Mouse (Mus musculus) macrophage (primary cell): Measurements from ENCODE around the gene Dnah5. TPM values are rescaled to one million over a fixed set of nuclear protein-coding genes. Genes with fewer than 3 reads are reported as not detected.

Experiments
- H3K27ac ChIP-seq: fragments of 350-480 bp; formaldehyde crosslinking; 2 replicates; pipeline ENCODE4 v1.9.0; 2021
- H3K36me3 ChIP-seq: fragments of 350-480 bp; formaldehyde crosslinking; 2 replicates; pipeline ENCODE4 v1.9.0; 2021; ENCODE audit errors: inconsistent target
- H3K4me3 ChIP-seq: fragments of 350-480 bp; formaldehyde crosslinking; 2 replicates; pipeline ENCODE4 v1.9.0; 2021; ENCODE audit errors: inconsistent target
- H3K79me2 ChIP-seq: fragments of 350-480 bp; formaldehyde crosslinking; 2 replicates; pipeline ENCODE4 v1.9.0; 2021; ENCODE audit errors: inconsistent target
- WGBS: methylation state at CpG from one replicate; pipeline ENCODE4 v1.1.7; 2026; ENCODE audit warnings: inconsistent platforms; ENCODE audit not compliant: missing documents; 5-methylcytosine and 5-hydroxymethylcytosine counted together
- polyA plus RNA-seq: library from polyadenylated mRNA; stranded (reverse); fragments of 250-400 nt; gene quantifications from 3 replicates; pipeline ENCODE4 v1.2.4, GENCODE M21; 2018; ENCODE audit warnings: inconsistent platforms
- total RNA-seq, 78 experiments: library from RNA; depleted of rRNA; stranded (reverse); fragments of 250-400 nt; gene quantifications; 1 replicate in 9 of 78; 2 replicates in 24 of 78; 3 replicates in 43 of 78; 4 replicates in 2 of 78; pipeline ENCODE4 v1.2.4; 2018; ENCODE audit warnings: inconsistent platforms in 56 of 78

The Dnah5 gene
- not detected for total RNA-seq (2018; cell fraction: chromatin; rRNA removed)
- total RNA-seq (2018; cell fraction: cytosol; rRNA removed), result under 1 TPM in 10 of 26 experiments, not detected in 16; under 0.01 to 0.04 (median under 0.01) TPM
- total RNA-seq (2018; cell fraction: nucleus; rRNA removed), result under 1 TPM in 7 of 26 experiments, not detected in 19; 0.04 to 0.06 (median 0.06) TPM
- polyA plus RNA-seq, result not detected in 3 replicates

DNA sequence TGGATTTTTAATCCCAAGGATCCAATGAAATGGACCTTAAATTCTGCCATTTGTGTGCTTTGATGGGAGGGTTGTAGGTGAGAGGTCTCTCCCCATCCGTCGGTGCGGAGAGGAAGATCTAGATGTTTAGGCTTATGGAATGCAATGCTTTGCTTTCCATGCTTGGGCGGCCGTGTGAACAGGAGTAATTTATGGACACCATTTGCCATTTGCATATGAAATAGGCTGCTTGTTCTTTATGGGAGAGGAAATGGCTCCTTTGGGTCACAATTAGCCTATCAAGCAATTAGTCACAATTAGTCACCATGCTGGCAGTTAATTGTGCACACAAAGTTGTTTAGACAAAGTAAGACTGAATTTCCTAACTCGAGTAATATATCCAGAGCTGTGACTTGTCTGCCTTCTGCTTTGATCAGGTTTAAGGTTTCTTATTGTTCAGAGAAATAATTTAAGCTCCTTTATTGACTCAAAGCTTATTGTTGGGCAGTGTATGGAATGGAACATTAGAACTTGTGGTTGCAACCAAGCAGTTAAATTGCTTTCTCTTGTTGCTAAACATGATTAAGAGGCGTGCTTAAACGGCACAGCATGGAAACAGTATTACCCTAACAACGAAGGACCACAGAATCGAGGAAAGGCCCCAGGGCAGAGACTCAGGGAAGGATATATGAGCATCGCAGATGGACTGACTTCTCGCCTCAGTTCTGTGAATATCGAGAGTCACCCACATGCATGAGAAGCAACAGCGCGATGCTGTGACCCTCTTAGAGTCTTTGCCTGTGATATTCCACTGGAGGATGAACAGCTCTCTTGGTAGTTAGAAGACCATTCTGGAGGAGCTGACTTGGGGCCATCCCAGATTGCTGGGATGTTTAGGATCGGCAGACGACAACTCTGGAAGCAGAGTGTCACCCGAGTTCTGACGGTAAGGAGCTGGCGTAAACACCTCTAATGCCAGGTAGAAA lies at the start of gene Dnah5:
Dnah5 (plus strand) TSS at position 642 of the 965 bp plus-strand sequence.
- Histone ChIP-seq H3K4me3 (no peak within 1 kb of the TSS), H3K36me3 (no peaks in the 10 kb centered on the region), H3K27ac (no peak within 1 kb of the TSS), H3K79me2 (no peaks in the 10 kb centered on the region)
- 87% methylated on average over 20 of the region's 20 CpGs for WGBS

DNA sequence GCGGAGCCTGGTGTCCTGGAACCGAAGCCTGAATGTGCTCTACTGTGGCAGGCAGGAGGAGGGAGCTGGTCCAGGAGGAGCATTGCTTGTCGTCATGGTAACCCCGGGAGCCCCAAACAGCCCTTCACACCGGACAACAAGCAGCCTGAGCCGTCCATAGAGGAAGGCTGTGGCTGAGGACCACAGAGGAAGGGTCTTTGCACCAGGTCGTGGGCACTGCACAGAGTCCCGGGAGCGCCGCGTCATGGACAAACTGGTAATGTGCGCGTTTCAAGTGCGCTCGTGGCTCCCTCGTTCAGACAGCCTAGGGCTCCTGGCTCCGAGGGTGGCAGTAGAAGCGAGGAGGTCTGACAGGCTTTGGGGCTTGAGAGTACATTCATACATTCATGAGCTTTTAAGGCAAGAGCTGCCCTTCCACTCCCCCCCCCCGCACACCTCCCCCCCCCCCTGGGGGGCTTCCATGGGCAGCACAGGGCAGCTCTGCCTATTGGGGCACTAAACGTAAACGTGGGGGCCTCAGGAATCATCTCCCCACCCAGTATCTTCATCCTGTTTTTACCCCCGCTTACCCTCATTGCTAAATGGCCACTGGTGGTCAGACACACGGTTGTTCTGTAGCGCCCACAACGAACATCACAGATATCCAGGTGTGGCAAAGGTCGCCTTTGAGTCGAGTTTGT lies 48.6 kb upstream of the Dnah5 start:
- Histone ChIP-seq H3K79me2 (no peaks in the 10 kb centered on the region), H3K4me3 (no peak overlapping the region), H3K27ac (no peak overlapping the region), H3K36me3 (no peaks in the 10 kb centered on the region)
- WGBS, result 27% methylated on average over 26 of the region's 27 CpGs

DNA sequence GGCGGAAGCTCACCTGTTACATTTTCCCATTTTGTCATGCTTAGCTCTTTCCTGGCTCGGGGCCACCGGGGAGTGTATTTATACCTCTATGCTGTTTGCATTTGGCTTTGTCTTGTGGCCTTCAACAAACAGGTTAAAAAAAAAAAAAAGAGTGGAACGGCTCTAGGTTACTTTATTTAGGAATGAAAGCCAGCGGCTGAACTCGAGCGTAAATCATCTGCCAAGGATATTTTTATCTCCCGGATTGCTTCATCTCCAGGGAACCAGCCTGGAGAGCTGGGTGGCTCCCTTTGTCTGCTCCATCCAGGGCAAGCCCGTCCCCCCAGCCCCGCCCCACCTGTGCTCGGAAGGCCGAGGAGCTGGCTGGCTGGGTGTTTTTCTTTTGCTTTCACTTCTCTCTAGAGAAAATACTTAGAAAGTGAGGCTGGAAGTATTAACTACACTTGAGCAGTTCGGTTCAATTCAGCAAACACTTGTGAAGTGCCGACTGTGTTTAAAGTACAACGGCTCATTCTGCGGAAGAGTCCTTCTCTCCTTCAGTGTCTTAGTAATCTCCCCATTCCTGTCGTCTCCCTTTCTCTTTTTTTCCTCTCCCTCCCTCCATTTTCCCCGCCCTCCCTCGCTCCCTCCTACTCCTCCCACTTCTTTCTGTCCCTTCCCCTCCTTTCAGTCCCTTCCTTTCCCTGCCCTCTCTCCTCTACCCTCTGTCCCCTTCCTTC lies 44.6 kb upstream of the Dnah5 start:
- H3K79me2 ChIP-seq, result no peaks in the 10 kb centered on the region
- H3K27ac ChIP-seq, result 0 out of 2 replicates have a peak overlapping the region, but pooled peaks have one; percentile 12
- WGBS, result 4% methylated on average over 19 of the region's 19 CpGs
- peak overlapping the region; percentile 49 for H3K4me3 ChIP-seq
- H3K36me3 ChIP-seq, result no peaks in the 10 kb centered on the region

DNA sequence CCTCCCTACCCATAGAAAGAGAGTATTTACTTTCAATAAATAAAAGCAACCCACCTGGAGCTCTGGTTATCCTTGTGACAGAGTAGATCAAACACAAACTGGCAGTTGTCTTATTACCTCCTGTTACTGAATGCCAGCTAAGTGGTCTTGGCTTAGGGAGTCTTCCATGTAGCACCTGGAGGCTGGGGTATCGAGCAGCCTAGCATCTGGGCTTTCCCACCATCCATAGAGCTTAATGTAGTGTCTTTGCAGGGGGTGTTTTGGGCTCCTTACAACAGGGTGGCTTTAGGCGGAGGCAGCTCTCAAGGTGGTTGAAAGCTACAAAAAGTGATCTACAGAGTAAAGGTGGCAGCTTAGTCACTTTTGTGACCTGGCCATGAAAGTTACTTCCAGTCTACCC lies 41.3 kb upstream of the Dnah5 start:
- WGBS, result 97% methylated on average over 2 of the region's 2 CpGs
- Histone ChIP-seq H3K36me3 (no peaks in the 10 kb centered on the region), H3K27ac (no peak overlapping the region), H3K79me2 (no peaks in the 10 kb centered on the region), H3K4me3 (no peak overlapping the region)

DNA sequence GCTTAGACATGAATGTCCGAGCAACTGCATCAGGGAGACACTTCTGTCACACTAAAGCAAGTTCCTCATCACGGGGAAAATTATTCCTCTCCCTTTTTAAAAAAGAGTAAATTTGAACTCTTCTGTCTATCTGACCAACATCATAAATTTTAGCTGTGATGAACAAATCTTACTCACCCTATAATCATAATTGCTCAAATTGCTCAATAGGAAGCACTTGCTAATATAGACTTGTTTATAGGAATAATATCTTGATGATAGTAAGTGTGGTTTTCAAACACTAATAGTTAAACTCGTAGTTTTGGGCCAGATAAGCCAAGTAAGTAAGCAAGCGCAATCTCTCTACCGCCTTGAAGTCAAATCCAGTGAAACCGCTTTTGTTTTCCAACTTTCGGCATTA lies 38.3 kb upstream of the Dnah5 start:
- Histone ChIP-seq H3K36me3 (no peaks in the 10 kb centered on the region), H3K4me3 (no peak overlapping the region), H3K27ac (no peak overlapping the region), H3K79me2 (no peaks in the 10 kb centered on the region)
- 90% methylated on average over 7 of the region's 7 CpGs for WGBS

DNA sequence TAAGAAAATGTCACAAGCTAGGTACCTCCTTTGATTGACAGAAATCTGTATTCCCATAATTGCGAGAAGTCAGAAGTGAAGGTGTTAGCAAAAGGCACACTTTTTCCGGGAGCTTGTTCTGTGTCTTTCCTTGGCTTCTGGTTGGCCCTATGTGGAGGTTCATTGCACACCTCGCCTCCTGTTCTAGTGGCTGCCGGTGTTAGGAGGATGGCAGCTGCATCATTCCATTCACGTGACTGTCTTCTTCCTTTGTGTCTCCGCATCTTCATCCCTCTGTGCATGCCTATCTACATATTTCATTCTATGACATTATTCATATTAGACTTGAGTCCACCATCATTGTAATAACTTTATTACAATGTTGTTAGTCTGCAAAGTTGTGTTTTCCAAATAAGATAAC lies 37.5 kb upstream of the Dnah5 start:
- H3K4me3 ChIP-seq, result no peak overlapping the region
- no peaks in the 10 kb centered on the region for H3K36me3 ChIP-seq
- H3K79me2 ChIP-seq, result no peaks in the 10 kb centered on the region
- no peak overlapping the region for H3K27ac ChIP-seq
- 98% methylated on average over 6 of the region's 6 CpGs for WGBS

DNA sequence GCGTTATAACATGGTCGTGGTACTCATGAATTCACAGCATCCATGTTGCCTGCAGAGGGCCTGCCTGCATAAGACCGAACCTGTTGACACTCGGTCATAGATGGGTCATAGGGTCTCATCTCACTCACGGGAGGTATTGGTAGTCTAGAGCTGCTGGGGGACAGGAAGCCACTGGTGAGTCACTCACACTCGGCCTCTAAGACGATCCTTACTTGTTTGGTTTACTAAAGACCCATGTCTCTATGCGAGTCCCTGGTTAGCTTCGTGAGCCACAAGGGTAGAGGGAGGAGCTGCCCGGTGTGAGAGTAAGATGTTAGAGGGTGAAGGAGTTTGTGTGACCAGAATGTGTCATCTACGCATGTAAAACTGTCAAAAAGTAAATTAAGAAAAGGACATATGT lies 24.6 kb upstream of the Dnah5 start:
- 72% methylated on average over 11 of the region's 11 CpGs for WGBS
- Histone ChIP-seq H3K4me3 (no peak overlapping the region), H3K27ac (no peak overlapping the region), H3K79me2 (no peaks in the 10 kb centered on the region), H3K36me3 (no peaks in the 10 kb centered on the region)

DNA sequence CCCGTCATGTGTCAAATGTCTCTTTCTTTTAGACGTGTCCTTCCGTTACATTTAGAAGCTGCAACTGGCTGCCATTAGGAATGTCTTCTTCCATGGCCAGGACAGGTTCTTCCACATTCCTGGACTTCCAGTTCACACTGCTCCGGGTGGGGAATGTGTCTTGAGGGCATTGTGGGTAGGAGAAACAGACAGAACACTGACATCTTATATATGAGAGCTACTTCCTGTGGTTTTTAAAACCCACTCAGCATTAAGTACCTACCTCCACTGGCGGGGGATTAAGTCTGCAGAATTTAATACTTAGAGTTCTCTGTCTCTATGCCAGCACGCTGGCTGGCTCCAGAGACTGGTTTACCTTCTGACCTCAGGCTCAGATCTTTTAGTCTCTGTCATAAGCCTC lies 24.0 kb upstream of the Dnah5 start:
- Histone ChIP-seq H3K36me3 (no peaks in the 10 kb centered on the region), H3K4me3 (no peak overlapping the region)
- WGBS, result 67% methylated on average over 6 of the region's 6 CpGs

DNA sequence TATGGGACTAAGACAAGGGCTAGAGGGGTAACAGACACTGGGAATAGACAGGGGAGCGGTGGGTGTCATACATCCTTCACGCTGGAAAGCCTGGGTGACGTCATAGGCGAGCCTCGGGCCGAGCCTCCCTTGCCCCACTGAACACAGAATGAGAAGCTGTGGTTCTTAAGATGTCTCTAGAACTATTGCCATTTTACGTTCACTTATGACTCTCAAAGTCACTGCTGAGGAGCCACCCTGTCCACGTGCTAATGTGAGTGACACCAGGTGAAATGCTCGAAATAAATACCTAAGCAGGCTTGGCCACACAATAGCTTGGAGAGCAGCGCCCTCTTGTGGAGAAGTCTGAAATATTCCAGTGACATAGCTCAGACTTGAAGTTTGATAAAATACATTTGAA lies 21.7 kb upstream of the Dnah5 start:
- 12% methylated on average over 10 of the region's 10 CpGs for WGBS
- Histone ChIP-seq H3K79me2 (no peaks in the 10 kb centered on the region), H3K27ac (no peak overlapping the region), H3K36me3 (no peaks in the 10 kb centered on the region), H3K4me3 (no peak overlapping the region)

More for the DNA sequence above, 24.0 kb upstream of the Dnah5 start:
- H3K79me2 ChIP-seq, result no peaks in the 10 kb centered on the region
- H3K27ac ChIP-seq, result no peak overlapping the region

DNA sequence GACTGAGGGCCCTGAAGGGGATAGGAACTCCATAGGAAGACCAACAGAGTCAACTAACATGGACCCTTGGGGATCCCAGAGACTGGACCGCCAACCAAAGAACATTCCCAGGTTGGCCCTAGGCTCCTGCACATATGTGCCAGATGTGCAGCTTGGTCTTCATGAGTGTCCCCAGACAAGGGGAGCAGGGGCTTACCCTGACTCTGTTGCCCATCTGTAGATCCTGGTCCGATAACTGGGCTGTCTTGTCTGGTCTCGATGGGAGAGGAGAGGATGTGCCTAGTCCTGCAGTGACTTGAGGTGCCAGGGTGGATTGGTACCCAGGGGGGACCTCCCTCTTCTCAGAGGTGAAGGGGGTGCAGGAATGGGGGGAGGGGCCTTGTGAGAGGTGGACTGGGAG lies 21.0 kb upstream of the Dnah5 start:
- WGBS, result 64% methylated on average over 3 of the region's 3 CpGs
- Histone ChIP-seq H3K4me3 (no peak overlapping the region), H3K27ac (no peak overlapping the region)

DNA sequence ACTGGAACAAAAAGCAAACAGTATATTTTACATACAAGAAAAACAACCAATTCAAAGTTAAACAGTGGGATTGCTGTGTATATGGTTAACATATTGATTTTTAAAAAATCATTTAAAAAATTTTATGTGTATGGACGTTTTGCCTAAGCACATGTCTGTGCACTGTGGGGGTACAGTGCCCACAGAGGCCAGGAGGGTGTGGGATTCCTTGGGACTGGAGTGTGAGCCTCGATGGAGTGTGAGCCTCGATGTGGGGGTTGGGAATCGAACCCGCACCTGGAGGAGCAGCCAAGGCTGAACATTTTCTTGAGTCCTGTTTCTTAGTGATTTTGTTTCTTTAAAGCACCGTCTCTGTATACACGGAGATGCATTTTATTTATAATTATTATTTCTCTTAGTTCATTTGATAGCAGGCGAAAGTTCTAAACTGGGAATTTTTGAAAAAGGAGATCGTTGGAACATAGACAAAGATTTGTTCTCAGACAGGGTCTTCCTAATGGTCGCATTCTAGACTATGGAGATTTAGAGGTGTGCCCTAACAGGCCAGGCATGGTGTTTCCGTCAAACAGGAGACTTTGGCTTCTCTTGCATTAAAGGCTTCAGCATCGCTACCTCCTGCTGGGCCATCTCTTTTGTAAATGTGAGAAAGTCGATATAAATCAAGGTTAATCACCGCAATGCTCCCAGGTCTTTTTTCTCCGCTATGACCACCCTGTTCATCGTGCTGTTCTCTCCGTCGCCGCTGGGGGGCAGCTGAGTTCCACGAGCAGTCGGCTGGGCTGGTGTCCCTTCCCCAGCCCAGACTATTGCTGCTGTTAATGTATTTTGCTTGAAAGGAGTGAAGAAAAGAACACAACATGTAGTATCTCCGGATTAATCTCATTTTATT lies 15.8 kb upstream of the Dnah5 start:
- Histone ChIP-seq H3K36me3 (no peaks in the 10 kb centered on the region), H3K27ac (no peak overlapping the region), H3K4me3 (no peak overlapping the region), H3K79me2 (no peaks in the 10 kb centered on the region)
- 29% methylated on average over 19 of the region's 22 CpGs for WGBS

More for the DNA sequence above, 21.0 kb upstream of the Dnah5 start:
- no peaks in the 10 kb centered on the region for H3K36me3 ChIP-seq
- no peaks in the 10 kb centered on the region for H3K79me2 ChIP-seq

DNA sequence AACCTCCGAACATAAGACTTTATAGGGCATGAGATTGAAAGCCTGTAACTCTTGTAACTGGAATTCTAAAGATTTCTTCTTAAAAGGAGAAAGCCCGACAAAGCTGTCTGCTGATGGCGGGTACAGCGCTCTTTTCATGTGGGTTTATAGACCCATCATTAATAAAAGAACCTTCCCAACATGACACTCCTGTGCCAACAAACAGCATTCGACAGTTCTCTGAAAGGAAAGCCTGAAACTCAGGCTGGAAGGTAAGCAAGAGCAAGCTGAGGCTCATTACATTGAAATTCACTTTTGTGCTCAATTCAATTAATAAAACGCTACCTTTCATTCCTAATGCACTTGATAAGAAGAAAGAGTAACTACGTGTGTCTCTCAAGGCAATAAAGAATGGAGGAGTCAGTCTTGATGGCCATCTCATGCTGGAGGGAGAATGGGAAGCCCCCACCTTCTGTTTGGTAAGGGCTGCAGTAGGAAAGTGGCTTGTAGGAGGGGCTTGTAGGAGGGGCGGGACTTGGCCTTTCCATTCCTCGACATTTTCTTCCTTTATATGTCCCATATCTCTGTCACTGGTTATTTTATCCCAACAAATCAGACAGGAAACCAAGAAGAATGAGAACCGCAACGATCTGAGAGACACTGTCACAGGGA lies 15.1 kb upstream of the Dnah5 start:
- Histone ChIP-seq H3K27ac (no peak overlapping the region), H3K79me2 (no peaks in the 10 kb centered on the region), H3K4me3 (no peak overlapping the region), H3K36me3 (no peaks in the 10 kb centered on the region)
- 74% methylated on average over 11 of the region's 11 CpGs for whole genome bisulfite sequencing

DNA sequence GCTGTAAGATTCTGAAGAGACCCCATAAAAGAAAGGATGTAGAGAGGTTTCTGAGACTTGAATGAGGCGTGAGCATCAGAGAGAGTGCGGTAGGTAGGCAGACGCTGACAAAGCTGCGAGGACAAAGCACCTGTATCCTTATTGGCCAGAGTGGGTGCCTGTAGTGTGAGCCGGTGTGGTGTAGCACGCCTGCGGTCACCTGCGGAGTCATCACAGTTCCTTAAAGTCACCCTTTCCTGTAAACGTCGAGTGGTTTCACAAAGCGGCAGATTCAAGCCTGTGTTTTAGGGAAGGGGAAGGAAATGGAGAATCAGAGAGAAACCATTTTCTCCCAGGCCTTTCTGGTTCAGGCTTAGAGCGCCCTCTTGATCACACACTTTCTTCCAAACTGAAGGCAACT lies 13.9 kb upstream of the Dnah5 start:
- H3K36me3 ChIP-seq, result no peaks in the 10 kb centered on the region
- no peak overlapping the region for H3K4me3 ChIP-seq
- no peak overlapping the region for H3K27ac ChIP-seq
- H3K79me2 ChIP-seq, result no peaks in the 10 kb centered on the region
- 9% methylated on average over 12 of the region's 12 CpGs for WGBS
